In the genomic region with DNA sequence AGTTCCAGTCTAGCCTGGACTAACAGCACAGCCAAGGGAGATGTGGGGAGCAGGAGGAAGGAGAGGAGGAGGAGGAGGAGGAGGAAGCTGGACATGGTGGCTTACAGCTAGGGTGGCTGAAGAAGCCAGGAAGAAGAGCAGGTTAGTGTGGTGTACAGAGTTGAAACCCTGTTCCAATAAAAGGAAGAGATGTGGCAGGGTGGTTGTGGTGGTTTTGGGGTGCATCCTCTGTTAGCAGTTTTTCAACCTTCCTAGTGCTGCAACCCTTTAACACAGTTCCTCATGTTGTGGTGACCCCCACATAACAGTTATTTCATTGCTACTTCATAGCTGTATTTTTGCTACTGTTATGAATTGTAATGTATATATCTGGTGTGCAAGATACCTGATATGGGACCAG, we compare ENCODE assay signal across 12 mouse cellular contexts. TPM values are rescaled to one million over a fixed set of nuclear protein-coding genes. Genes with fewer than 3 reads are reported as not detected.
DNase-seq lines count a peak whose midpoint lies in the region; ATAC-seq and TF ChIP-seq lines count a peak whose summit lies in the region.
"Had no signal": no experiment of that assay in that cellular context is flagged by ENCODE, and none has a peak within 500 bp of the region (broad histone marks: within the 10 kb centered on the region; RNA-seq: fewer than 3 reads in every experiment).

No protein-coding gene starts in this region.

- DNase-seq in heart, adult 11 months: peak; percentile 83
- DNase-seq in heart, postnatal 25 days (ENCODE audit: low spot score): no peak
- no peak for DNase-seq in lung, postnatal 10 days
- no peak for DNase-seq in forebrain, postnatal 0 days
- DNase-seq: adrenal gland, adult 2 months had no signal

- H3K27ac ChIP-seq in midbrain, embryonic 12.5 days (replicated peaks): no peak overlapping the region
- no peak overlapping the region for H3K27ac ChIP-seq in midbrain, embryonic 15.5 days
- no peak overlapping the region for H3K27ac ChIP-seq in forebrain, postnatal 0 days (ENCODE audit: low read depth, low read length)
- H3K27ac ChIP-seq: hindbrain, embryonic 15.5 days; kidney, embryonic 15.5 days had no signal

- no peaks in the 10 kb centered on the region for H3K27me3 ChIP-seq in midbrain, embryonic 12.5 days
- no peaks in the 10 kb centered on the region for H3K27me3 ChIP-seq in midbrain, embryonic 15.5 days (replicated peaks)
- no peaks in the 10 kb centered on the region for H3K27me3 ChIP-seq in forebrain, postnatal 0 days (ENCODE audit: insufficient read depth, low read length)
- H3K27me3 ChIP-seq: hindbrain, embryonic 15.5 days; kidney, embryonic 15.5 days had no signal

- no peaks in the 10 kb centered on the region for H3K9me3 ChIP-seq in midbrain, embryonic 12.5 days
- H3K9me3 ChIP-seq in midbrain, embryonic 15.5 days: no peaks in the 10 kb centered on the region
- H3K9me3 ChIP-seq in forebrain, postnatal 0 days (ENCODE audit: low read length): no peaks in the 10 kb centered on the region
- H3K9me3 ChIP-seq: hindbrain, embryonic 15.5 days; kidney, embryonic 15.5 days had no signal

- no peaks in the 10 kb centered on the region for H3K36me3 ChIP-seq in midbrain, embryonic 12.5 days
- H3K36me3 ChIP-seq in midbrain, embryonic 15.5 days (replicated peaks): no peaks in the 10 kb centered on the region
- peaks cover 3% of the 10 kb centered on the region; the same call in 1 of the 2 replicates for H3K36me3 ChIP-seq in forebrain, postnatal 0 days (ENCODE audit: insufficient read depth)

- peaks cover 28% of the 10 kb centered on the region for H3K4me1 ChIP-seq in midbrain, embryonic 12.5 days
- peaks cover 39% of the 10 kb centered on the region for H3K4me1 ChIP-seq in midbrain, embryonic 15.5 days
- H3K4me1 ChIP-seq in forebrain, postnatal 0 days (ENCODE audit: insufficient read depth): peaks cover 20% of the 10 kb centered on the region; the same call in 1 of the 2 replicates

- H3K4me3 ChIP-seq in midbrain, embryonic 12.5 days: no peak overlapping the region
- no peak overlapping the region for H3K4me3 ChIP-seq in midbrain, embryonic 15.5 days
- no peak overlapping the region for H3K4me3 ChIP-seq in forebrain, postnatal 0 days (ENCODE audit: low read depth, low read length)
- H3K4me3 ChIP-seq: hindbrain, embryonic 15.5 days; kidney, embryonic 15.5 days had no signal

- ATAC-seq in midbrain, embryonic 12.5 days (ENCODE audit: low FRiP score, low read depth): no peak
- no peak for ATAC-seq in midbrain, embryonic 15.5 days (replicated peaks)
- ATAC-seq in common myeloid progenitor, adult 5-6 weeks (replicated peaks; ENCODE audit: low read depth, poor library complexity, severe bottlenecking): peak; percentile 53
- peak; percentile 26 for ATAC-seq in megakaryocyte progenitor cell, adult 5-6 weeks (replicated peaks; ENCODE audit: poor library complexity)
- ATAC-seq in forebrain, postnatal 0 days: no peak

- 0 out of 2 replicates have a peak overlapping the region, but pooled peaks have one; percentile 20 for H3K9ac ChIP-seq in midbrain, embryonic 12.5 days (replicated peaks)
- H3K9ac ChIP-seq in midbrain, embryonic 15.5 days: no peak overlapping the region
- H3K9ac ChIP-seq in forebrain, postnatal 0 days: no peak overlapping the region
- H3K9ac ChIP-seq: hindbrain, embryonic 15.5 days; kidney, embryonic 15.5 days; lung, embryonic 14.5 days had no signal

- intact Hi-C loops in heart, postnatal 25 days (cut with DNase I): loop anchor here (5.0 kb wide), 3 partner anchors 118 to 238 kb away; no protein-coding TSS in a partner anchor

- H3K4me2 ChIP-seq in midbrain, embryonic 12.5 days (replicated peaks): no peak overlapping the region
- no peak overlapping the region for H3K4me2 ChIP-seq in midbrain, embryonic 15.5 days
- H3K4me2 ChIP-seq in forebrain, postnatal 0 days (ENCODE audit: low read depth): no peak overlapping the region
- H3K4me2 ChIP-seq: kidney, embryonic 15.5 days; lung, embryonic 14.5 days had no signal

- TF ChIP-seq CTCF in forebrain, postnatal 0 days (IDR thresholded peaks at IDR 0.05; ENCODE audit: low read depth): no peak

RNA-seq across cellular contexts. Expression of a gene that starts 3.4 kb away (rescaled TPM):
- total RNA-seq in heart, postnatal 25 days (2021): 1,000 to 10,000 TPM; 2,545 to 2,748 TPM
- polyA plus RNA-seq in midbrain, embryonic 12.5 days (2016; fragmentation: Nextera tagmentation; extraction: Ambion mirVana): 705 and 706 TPM in 2 replicates
- polyA plus RNA-seq in midbrain, embryonic 15.5 days (2015; fragmentation: Nextera tagmentation; extraction: Ambion mirVana): 715 and 767 TPM in 2 replicates
- total RNA-seq in common myeloid progenitor, adult 5-6 weeks (2017): 86.5 and 107 TPM in 2 replicates
- 617 and 644 TPM in 2 replicates for total RNA-seq in megakaryocyte progenitor cell, adult 5-6 weeks (2015)
- total RNA-seq in megakaryocyte progenitor cell, adult 5-6 weeks (2017): 85.1 and 114 TPM in 2 replicates
- 236 and 279 TPM in 2 replicates for total RNA-seq in forebrain, postnatal 0 days (2014; rRNA removed)
- polyA plus RNA-seq in forebrain, postnatal 0 days (2015; fragmentation: Nextera tagmentation; extraction: Ambion mirVana): 1,027 and 1,112 TPM in 2 replicates

RNA-seq across cellular contexts. Expression of a gene that starts 12.9 kb away (rescaled TPM):
- 1 to 10 TPM; 6.7 to 9.3 TPM for total RNA-seq in heart, postnatal 25 days (2021)
- polyA plus RNA-seq in midbrain, embryonic 12.5 days (2016; fragmentation: Nextera tagmentation; extraction: Ambion mirVana): 21.0 TPM in 2 replicates
- polyA plus RNA-seq in midbrain, embryonic 15.5 days (2015; fragmentation: Nextera tagmentation; extraction: Ambion mirVana): 27.7 and 28.2 TPM in 2 replicates
- total RNA-seq in common myeloid progenitor, adult 5-6 weeks (2017): 12.2 and 13.6 TPM in 2 replicates
- total RNA-seq in megakaryocyte progenitor cell, adult 5-6 weeks (2015): 4.5 and 6.9 TPM in 2 replicates
- total RNA-seq in megakaryocyte progenitor cell, adult 5-6 weeks (2017): 9.2 and 12.8 TPM in 2 replicates
- total RNA-seq in forebrain, postnatal 0 days (2014; rRNA removed): 25.1 and 29.9 TPM in 2 replicates
- 19.8 and 26.8 TPM in 2 replicates for polyA plus RNA-seq in forebrain, postnatal 0 days (2015; fragmentation: Nextera tagmentation; extraction: Ambion mirVana)

RNA-seq across cellular contexts. Expression of a gene that starts 20.6 kb away (rescaled TPM):
- total RNA-seq in heart, postnatal 25 days (2021): 1 to 10 TPM; 1.6 to 2.3 TPM
- polyA plus RNA-seq in midbrain, embryonic 12.5 days (2016; fragmentation: Nextera tagmentation; extraction: Ambion mirVana): 13.8 and 17.0 TPM in 2 replicates
- 29.4 TPM in 2 replicates for polyA plus RNA-seq in midbrain, embryonic 15.5 days (2015; fragmentation: Nextera tagmentation; extraction: Ambion mirVana)
- not detected in 2 replicates for total RNA-seq in common myeloid progenitor, adult 5-6 weeks (2017)
- 0.12 and 0.30 TPM in 2 replicates for total RNA-seq in megakaryocyte progenitor cell, adult 5-6 weeks (2015)
- 0.20 TPM in 1 of 2 replicates, not detected in the other for total RNA-seq in megakaryocyte progenitor cell, adult 5-6 weeks (2017)
- 24.7 and 30.2 TPM in 2 replicates for total RNA-seq in forebrain, postnatal 0 days (2014; rRNA removed)
- polyA plus RNA-seq in forebrain, postnatal 0 days (2015; fragmentation: Nextera tagmentation; extraction: Ambion mirVana): 40.9 and 46.5 TPM in 2 replicates

RNA-seq across cellular contexts. Expression of a gene that starts 28.1 kb away (rescaled TPM):
- total RNA-seq in heart, postnatal 25 days (2021): 100 to 1,000 TPM; 160 to 162 TPM
- 65.7 and 67.3 TPM in 2 replicates for polyA plus RNA-seq in midbrain, embryonic 12.5 days (2016; fragmentation: Nextera tagmentation; extraction: Ambion mirVana)
- polyA plus RNA-seq in midbrain, embryonic 15.5 days (2015; fragmentation: Nextera tagmentation; extraction: Ambion mirVana): 81.2 and 82.9 TPM in 2 replicates
- 10.7 and 14.5 TPM in 2 replicates for total RNA-seq in common myeloid progenitor, adult 5-6 weeks (2017)
- total RNA-seq in megakaryocyte progenitor cell, adult 5-6 weeks (2015): 15.5 and 21.5 TPM in 2 replicates
- 14.0 and 17.2 TPM in 2 replicates for total RNA-seq in megakaryocyte progenitor cell, adult 5-6 weeks (2017)
- total RNA-seq in forebrain, postnatal 0 days (2014; rRNA removed): 46.1 and 47.8 TPM in 2 replicates
- 37.9 and 49.3 TPM in 2 replicates for polyA plus RNA-seq in forebrain, postnatal 0 days (2015; fragmentation: Nextera tagmentation; extraction: Ambion mirVana)

RNA-seq across cellular contexts. Expression of a gene that starts 36.3 kb away (rescaled TPM):
- total RNA-seq in heart, postnatal 25 days (2021): 10 to 100 TPM; 24.6 to 24.8 TPM
- polyA plus RNA-seq in midbrain, embryonic 12.5 days (2016; fragmentation: Nextera tagmentation; extraction: Ambion mirVana): 57.6 and 62.6 TPM in 2 replicates
- 49.6 and 50.6 TPM in 2 replicates for polyA plus RNA-seq in midbrain, embryonic 15.5 days (2015; fragmentation: Nextera tagmentation; extraction: Ambion mirVana)
- 19.2 and 24.9 TPM in 2 replicates for total RNA-seq in common myeloid progenitor, adult 5-6 weeks (2017)
- total RNA-seq in megakaryocyte progenitor cell, adult 5-6 weeks (2015): 71.1 and 73.2 TPM in 2 replicates
- total RNA-seq in megakaryocyte progenitor cell, adult 5-6 weeks (2017): 26.2 and 28.2 TPM in 2 replicates
- total RNA-seq in forebrain, postnatal 0 days (2014; rRNA removed): 29.3 and 36.3 TPM in 2 replicates
- polyA plus RNA-seq in forebrain, postnatal 0 days (2015; fragmentation: Nextera tagmentation; extraction: Ambion mirVana): 37.3 and 42.8 TPM in 2 replicates

Comparison
In these comparisons a context has a peak if more than half of its experiments do, and no peak if none do; other contexts are left out.
1. ATAC-seq: peak in common myeloid progenitor, adult 5-6 weeks (single experiment) and megakaryocyte progenitor cell, adult 5-6 weeks (single experiment); none in midbrain, embryonic 12.5 days (single experiment), midbrain, embryonic 15.5 days (single experiment) and forebrain, postnatal 0 days (single experiment).